Mouse (Mus musculus) regulatory T cell (primary cell): Measurements from ENCODE around the gene Olfr354.

ENCODE experiments used
- in situ Hi-C: fragments of 300-600 bp; cut with MboI, MseI; formaldehyde crosslinking; loops from one replicate; pipeline ENCODE4 v1.15.1; 2025; ENCODE audit warnings: high pct_unique_total_duplicates

The Olfr354 gene

DNA sequence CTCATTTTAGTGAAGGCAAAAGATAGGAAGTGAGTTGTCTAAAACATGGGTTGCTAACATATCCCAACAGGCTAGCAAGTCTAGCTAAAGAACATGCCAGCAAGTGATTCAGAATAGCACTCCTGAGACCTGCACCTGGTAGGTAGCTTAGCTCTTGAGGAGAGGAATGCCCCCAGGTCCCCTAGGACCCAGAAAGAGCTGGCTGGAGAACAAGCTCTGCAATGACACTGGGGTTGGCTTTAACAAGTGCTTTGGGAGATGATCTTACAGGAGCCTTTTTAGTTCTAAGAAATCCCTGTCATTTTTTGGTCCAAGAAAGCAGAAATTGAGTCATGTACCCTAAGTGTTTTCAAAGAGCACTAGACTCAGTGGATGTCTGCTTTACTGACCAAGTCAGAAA is at the start of gene Olfr354:
Gene Olfr354 (plus strand): TSS at position 301 of the 400 bp plus-strand sequence.
- in situ Hi-C loops = no loop called here

- in situ Hi-C loops = no loop called here
These were observed 42.9 kb upstream of the Olfr354 start, which contains the start of gene Olfr351 for GRCm38 (mm10) chr2:36862560-36862959. Gene Olfr351 (minus strand): TSS chr2:36862660.

DNA sequence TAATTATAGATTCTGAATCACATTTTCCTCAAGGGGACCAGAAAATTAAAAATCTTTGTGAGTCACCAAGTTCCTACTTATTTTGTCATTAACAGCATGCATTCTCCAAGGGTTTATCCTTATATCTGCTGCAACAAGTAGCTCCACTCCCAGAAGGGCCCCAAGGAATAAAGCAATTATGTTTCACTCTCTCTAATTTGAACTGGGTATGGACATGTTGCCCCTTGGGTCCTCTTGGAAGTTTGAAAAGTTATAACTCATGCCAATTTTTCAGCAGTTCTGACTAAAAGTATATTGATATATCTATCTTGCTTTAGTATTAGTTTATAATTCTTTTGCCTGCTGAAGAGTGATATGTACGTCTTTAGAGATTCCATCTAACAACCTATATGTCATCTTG is 37.3 kb upstream of the Olfr354 start, which contains the start of gene Olfr352:
Gene Olfr352 (plus strand): TSS at position 301 of the 400 bp plus-strand sequence.
- in situ Hi-C loops = no loop called here

DNA sequence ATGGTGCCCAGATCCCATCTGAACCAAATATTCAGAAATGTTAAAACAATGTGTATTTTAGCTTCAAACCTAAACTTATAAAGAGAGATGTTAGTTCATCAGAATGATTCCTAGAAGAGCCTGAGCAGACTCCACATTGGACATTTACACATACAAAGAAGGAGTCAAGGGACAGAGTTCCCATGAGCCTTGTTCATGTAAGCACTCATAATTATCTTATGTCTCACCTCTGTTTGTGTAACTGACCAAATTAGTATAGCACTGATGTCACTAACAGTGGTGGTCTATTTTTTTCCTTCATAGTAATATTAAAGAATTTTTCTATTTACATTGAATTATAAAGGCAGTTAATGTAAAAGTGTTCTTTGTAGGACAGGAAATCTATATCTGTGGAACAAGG is 12.6 kb upstream of the Olfr354 start, which contains the start of gene Olfr353:
Gene Olfr353 (minus strand): TSS at position 101 of the 400 bp plus-strand sequence.
- in situ Hi-C loops = no loop called here

GRCm38 (mm10) chr2:36897114-36897513 is 8.4 kb upstream of the Olfr354 start:
- in situ Hi-C loops = no loop called here

- in situ Hi-C loops = no loop called here
These were observed 23.3 kb downstream of the Olfr354 start, which contains the start of gene Olfr355 for GRCm38 (mm10) chr2:36928797-36929196. Gene Olfr355 (minus strand): TSS chr2:36928897.

DNA sequence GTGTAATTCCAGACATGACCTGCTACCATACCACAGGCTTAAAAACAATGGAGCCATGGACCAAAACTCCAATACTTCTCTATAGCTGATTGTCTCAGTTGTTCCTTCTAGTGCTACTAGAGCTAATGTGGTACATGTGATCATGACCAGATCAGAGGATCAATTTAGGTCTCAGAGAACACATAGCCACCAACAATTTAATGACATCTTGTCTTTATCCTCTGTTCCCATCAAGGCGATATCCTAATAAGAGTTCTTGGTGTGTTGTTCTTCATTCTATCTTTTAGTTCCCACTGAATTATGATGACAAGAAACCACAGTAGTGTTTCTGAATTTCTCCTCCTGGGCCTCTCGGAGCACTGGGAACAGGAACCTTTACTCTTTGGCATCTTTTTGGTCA is 31.3 kb downstream of the Olfr354 start, which contains the start of gene Olfr356:
Gene Olfr356 (plus strand): TSS at position 301 of the 400 bp plus-strand sequence.
- in situ Hi-C loops = no loop called here
